Mouse (Mus musculus): ENCODE data around the gene Ccdc30. TPM values are rescaled to one million over a fixed set of nuclear protein-coding genes. Genes with fewer than 3 reads are reported as not detected.

Ccdc30 gene
- total RNA-seq, 1 experiment from 2014 or later = 8.5 TPM

- ATAC-seq (replicated peaks in 1 of 2; ENCODE audit: insufficient read depth in 1 of 2, low FRiP score in 2 of 2, low TSS enrichment in 1 of 2, low read depth in 1 of 2, poor library complexity in 2 of 2, severe bottlenecking in 2 of 2) = no peak
Measured at GRCm38 (mm10) chr4:119345508-119345907, 69.8 kb downstream of the Ccdc30 start.

DNA sequence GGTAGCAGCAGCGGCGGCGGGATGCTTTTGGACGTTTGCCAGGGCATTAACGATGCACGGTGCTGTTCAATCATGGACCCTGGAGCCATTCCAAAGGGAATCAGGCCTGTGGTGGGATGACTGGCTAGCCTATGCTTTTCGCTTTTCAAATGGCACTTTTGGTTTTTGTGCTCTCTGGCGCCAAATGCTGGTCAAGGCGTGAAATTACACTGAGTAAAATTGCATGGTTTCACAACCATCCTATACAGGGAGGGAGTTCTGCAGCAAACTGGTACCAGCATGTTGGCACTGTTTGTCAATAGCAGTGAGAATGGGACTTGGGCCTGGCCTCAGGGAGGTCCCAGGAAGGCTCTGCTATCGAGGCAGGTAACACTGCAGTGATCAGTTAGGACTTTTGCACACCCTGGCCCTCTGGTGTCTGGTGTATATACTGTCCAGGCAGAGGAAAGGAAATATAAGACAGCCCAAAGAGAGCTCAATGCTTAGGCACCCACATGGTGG lies 76.4 kb downstream of the Ccdc30 start:
- peak; percentile 71 to 83 for ATAC-seq (replicated peaks in 1 of 2; ENCODE audit: insufficient read depth in 1 of 2, low FRiP score in 2 of 2, low TSS enrichment in 1 of 2, low read depth in 1 of 2, poor library complexity in 2 of 2, severe bottlenecking in 2 of 2)

DNA sequence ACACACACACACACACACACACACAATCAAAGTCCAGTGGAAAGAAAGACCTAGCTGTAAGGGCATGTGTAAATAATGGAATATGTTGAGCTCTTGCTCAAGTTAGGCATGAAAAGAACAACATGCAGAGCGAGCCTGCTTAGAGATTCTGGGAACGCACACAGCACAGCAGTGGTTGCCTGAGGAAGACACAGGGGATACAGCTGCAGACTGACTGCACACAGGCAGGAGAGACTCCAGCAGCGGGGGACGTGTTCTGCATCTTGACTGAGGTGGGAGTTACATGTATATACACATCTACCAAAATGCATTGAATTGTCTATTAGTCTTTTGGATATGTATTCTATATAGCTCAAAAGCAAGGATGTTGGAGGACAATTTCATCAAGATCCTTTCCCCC lies 76.9 kb downstream of the Ccdc30 start:
- ATAC-seq (replicated peaks in 1 of 2; ENCODE audit: insufficient read depth in 1 of 2, low FRiP score in 2 of 2, low TSS enrichment in 1 of 2, low read depth in 1 of 2, poor library complexity in 2 of 2, severe bottlenecking in 2 of 2) = no peak

DNA sequence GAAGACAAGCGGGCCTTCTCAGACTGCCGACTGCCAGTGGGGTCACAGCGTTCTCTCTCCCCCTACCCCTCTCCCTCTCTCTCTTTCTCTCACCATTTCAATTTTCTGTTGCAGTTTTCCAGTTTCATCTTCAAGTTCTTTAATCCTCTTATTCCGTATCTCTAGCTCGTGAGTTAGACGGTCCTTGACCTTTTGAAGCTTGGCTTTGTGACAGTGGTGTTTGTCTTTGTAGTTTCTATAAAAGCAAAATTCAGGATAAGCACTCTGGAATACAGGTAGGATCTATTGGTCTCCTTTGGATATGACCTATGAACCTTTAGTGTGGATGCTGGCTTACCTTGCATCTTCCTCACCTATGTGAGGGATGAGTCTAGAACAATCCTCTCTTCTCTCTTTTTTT lies 81.8 kb downstream of the Ccdc30 start:
- no peak for ATAC-seq (replicated peaks in 1 of 2; ENCODE audit: insufficient read depth in 1 of 2, low FRiP score in 2 of 2, low TSS enrichment in 1 of 2, low read depth in 1 of 2, poor library complexity in 2 of 2, severe bottlenecking in 2 of 2)

DNA sequence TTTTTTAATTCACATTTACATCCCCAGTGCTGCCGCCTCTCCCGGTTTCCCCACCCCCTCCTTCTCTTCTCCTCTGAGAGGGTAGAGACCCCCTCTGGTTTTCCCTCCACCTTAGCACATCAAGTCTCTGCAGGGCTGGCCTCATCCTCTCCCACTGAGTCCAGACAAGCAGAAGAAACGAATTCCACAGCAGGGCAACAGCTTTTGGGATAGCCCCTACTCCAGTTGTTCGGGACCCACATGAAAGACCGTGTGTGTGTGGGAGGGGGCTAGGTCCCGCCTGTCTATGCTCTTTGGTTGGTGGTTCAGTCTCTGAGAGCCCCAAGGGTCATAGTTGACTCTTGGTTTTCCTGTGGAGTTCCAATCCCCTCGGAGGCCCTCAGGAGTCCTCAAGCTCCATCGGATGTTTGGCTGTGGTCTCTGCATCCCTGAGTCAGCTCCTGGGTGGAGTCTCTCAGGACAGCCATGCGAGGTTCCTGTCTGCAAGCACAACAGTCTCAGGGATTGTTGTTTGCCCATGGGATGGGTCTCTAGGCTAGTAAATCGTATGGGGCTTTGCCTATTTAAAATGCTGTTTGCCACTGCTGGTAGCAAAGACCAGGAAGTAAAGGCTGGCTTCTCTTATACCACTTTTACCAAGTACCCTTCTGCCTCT lies 94.3 kb downstream of the Ccdc30 start:
- ATAC-seq (replicated peaks in 1 of 2; ENCODE audit: insufficient read depth in 1 of 2, low FRiP score in 2 of 2, low TSS enrichment in 1 of 2, low read depth in 1 of 2, poor library complexity in 2 of 2, severe bottlenecking in 2 of 2) = no peak

- ATAC-seq (replicated peaks in 1 of 2; ENCODE audit: insufficient read depth in 1 of 2, low FRiP score in 2 of 2, low TSS enrichment in 1 of 2, low read depth in 1 of 2, poor library complexity in 2 of 2, severe bottlenecking in 2 of 2) = peak; percentile 96 to 99
Measured at GRCm38 (mm10) chr4:119320131-119320830, 95.0 kb downstream of the Ccdc30 start, which contains the start of gene Ppih. Gene Ppih (minus strand): TSS chr4:119320546.

- no peak for ATAC-seq (replicated peaks in 1 of 2; ENCODE audit: insufficient read depth in 1 of 2, low FRiP score in 2 of 2, low TSS enrichment in 1 of 2, low read depth in 1 of 2, poor library complexity in 2 of 2, severe bottlenecking in 2 of 2)
Measured at GRCm38 (mm10) chr4:119313756-119314155, 101.6 kb downstream of the Ccdc30 start.

DNA sequence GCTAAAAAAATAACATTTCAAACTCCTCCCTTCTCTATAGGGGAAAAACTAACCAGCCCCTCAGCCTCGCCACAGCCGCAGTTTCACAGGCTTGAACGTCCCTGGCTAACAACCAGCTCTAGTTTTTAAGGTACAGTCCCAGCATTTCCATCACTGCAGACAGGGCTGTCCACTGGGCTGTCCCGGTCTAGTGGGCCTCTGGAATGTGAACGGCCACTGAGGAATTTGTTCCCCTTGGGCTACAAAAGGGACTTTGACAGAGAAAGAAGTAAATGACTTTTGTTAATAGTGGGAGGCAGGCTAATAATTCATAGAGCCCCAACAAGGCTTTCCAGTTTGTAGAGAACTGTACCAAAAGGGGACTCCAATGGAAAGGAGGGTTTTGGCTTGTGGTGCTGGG lies 109.9 kb downstream of the Ccdc30 start:
- no peak for ATAC-seq (replicated peaks in 1 of 2; ENCODE audit: insufficient read depth in 1 of 2, low FRiP score in 2 of 2, low TSS enrichment in 1 of 2, low read depth in 1 of 2, poor library complexity in 2 of 2, severe bottlenecking in 2 of 2)

DNA sequence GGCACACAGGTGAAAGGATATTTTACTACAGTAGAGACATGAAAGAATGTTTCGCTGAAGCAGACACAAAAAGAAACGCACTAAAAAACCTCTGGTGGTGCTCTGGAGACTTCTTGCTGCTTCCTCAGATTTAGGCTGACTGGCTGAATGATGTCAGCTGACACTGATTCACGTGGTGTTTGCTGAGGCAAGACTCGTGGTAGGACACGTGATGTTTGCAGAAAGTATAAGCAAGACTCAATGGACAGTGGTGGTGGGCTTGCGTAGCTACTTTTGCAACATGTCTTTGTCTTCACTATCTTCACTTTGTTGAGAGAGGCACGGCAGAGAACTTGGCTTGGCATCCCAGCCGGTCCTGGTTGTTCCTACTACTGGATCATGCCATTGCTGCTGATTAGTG lies 112.0 kb downstream of the Ccdc30 start:
- no peak for ATAC-seq (replicated peaks in 1 of 2; ENCODE audit: insufficient read depth in 1 of 2, low FRiP score in 2 of 2, low TSS enrichment in 1 of 2, low read depth in 1 of 2, poor library complexity in 2 of 2, severe bottlenecking in 2 of 2)

DNA sequence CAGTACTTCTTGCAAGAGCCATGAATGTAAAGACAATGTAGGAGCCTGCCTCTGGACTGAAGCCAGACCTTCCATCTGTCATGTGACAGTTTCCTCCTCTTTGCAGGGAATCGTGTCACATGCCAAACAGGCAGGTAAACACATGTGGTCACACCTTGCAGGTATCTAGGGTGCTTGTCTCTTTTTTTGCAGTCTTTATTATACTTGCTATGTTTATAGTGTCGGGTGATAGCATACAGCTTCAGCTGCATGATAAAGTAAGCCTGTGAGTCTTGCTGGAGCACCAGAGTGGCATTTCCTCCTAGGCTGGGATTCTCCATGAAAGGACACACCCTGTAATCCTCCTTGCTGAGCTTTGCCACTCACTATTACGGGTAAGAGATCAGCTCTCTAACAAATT lies 113.5 kb downstream of the Ccdc30 start:
- ATAC-seq (replicated peaks in 1 of 2; ENCODE audit: insufficient read depth in 1 of 2, low FRiP score in 2 of 2, low TSS enrichment in 1 of 2, low read depth in 1 of 2, poor library complexity in 2 of 2, severe bottlenecking in 2 of 2) = no peak

GRCm38 (mm10) chr4:119300761-119301160 lies 114.6 kb downstream of the Ccdc30 start:
- no peak for ATAC-seq (replicated peaks in 1 of 2; ENCODE audit: insufficient read depth in 1 of 2, low FRiP score in 2 of 2, low TSS enrichment in 1 of 2, low read depth in 1 of 2, poor library complexity in 2 of 2, severe bottlenecking in 2 of 2)

- ATAC-seq (replicated peaks in 1 of 2; ENCODE audit: insufficient read depth in 1 of 2, low FRiP score in 2 of 2, low TSS enrichment in 1 of 2, low read depth in 1 of 2, poor library complexity in 2 of 2, severe bottlenecking in 2 of 2) = no peak
Measured at GRCm38 (mm10) chr4:119297361-119297760, 118.0 kb downstream of the Ccdc30 start.

DNA sequence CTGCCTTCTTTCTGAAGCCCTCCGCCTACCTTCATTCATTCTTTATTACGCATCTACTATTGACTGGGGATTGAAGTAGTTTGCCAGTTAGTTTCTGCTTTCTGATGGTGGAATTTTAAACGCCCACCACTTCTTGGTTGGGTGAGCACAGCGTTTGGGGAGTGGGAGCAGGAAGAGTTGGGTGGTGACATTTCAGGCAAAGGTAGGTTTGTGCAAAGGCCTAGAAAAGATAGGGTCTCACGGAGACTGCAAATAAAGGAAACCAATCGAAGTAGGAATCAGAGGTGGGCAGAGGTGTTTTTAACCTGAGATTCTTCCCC lies 120.2 kb downstream of the Ccdc30 start:
- no peak for ATAC-seq (replicated peaks in 1 of 2; ENCODE audit: insufficient read depth in 1 of 2, low FRiP score in 2 of 2, low TSS enrichment in 1 of 2, low read depth in 1 of 2, poor library complexity in 2 of 2, severe bottlenecking in 2 of 2)

- ATAC-seq (replicated peaks in 1 of 2; ENCODE audit: insufficient read depth in 1 of 2, low FRiP score in 2 of 2, low TSS enrichment in 1 of 2, low read depth in 1 of 2, poor library complexity in 2 of 2, severe bottlenecking in 2 of 2) = peak; percentile 97 to 99
Measured at GRCm38 (mm10) chr4:119294415-119295133, 120.7 kb downstream of the Ccdc30 start, which contains the start of gene Ybx1. Gene Ybx1 (minus strand): TSS chr4:119294604.

GRCm38 (mm10) chr4:119293574-119294258 lies 121.6 kb downstream of the Ccdc30 start:
- no peak for ATAC-seq (replicated peaks in 1 of 2; ENCODE audit: insufficient read depth in 1 of 2, low FRiP score in 2 of 2, low TSS enrichment in 1 of 2, low read depth in 1 of 2, poor library complexity in 2 of 2, severe bottlenecking in 2 of 2)

- ATAC-seq (replicated peaks in 1 of 2; ENCODE audit: insufficient read depth in 1 of 2, low FRiP score in 2 of 2, low TSS enrichment in 1 of 2, low read depth in 1 of 2, poor library complexity in 2 of 2, severe bottlenecking in 2 of 2) = peak; percentile 20 to 41; a peak in 1 of 4 replicates
Measured at GRCm38 (mm10) chr4:119292771-119293573, 122.3 kb downstream of the Ccdc30 start.

DNA sequence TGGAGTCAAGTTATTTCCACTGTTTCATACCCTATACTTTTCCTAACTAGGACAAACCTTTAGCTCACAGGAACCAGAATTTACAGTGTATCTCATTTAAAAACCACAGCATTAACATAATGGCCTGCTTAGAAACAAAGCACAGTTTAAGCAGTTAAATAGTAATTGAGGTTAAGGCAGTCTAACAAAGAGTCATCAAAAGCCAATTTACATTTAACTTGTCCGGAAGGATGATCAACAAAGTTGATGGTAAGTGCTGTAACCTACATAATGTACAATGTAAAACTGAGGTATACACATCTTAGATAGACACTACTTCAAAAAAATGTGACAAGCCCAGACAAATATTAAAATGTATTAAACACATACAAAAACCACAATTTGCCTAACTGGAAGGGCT lies 123.4 kb downstream of the Ccdc30 start:
- ATAC-seq (replicated peaks in 1 of 2; ENCODE audit: insufficient read depth in 1 of 2, low FRiP score in 2 of 2, low TSS enrichment in 1 of 2, low read depth in 1 of 2, poor library complexity in 2 of 2, severe bottlenecking in 2 of 2) = no peak
